Mouse (Mus musculus): ENCODE results near the gene Ece2. TPM values are rescaled to one million over a fixed set of nuclear protein-coding genes. Genes with fewer than 3 reads are reported as not detected.

Gene Ece2
- polyA plus RNA-seq, 1 experiment, result 25.4 TPM

- Histone ChIP-seq H3K27ac (ENCODE audit: insufficient read depth, low read length) (no peak overlapping the region), H3K4me3 (ENCODE audit: insufficient read depth, low read length) (no peak overlapping the region), H3K4me1 (ENCODE audit: control insufficient read depth, insufficient read depth, low read length) (peaks cover 6% of the 10 kb centered on the region; the same call in 1 of the 2 replicates)
- no peak for TF ChIP-seq CTCF (IDR thresholded peaks at IDR 0.05; ENCODE audit: extremely low read depth, insufficient read depth, low read length)
- TF ChIP-seq POLR2A (IDR thresholded peaks at IDR 0.05; ENCODE audit: extremely low read depth, insufficient read depth, low read length), result no peak
These were observed 47.8 kb downstream of the Ece2 start for GRCm38 (mm10) chr16:20677380-20677779.

DNA sequence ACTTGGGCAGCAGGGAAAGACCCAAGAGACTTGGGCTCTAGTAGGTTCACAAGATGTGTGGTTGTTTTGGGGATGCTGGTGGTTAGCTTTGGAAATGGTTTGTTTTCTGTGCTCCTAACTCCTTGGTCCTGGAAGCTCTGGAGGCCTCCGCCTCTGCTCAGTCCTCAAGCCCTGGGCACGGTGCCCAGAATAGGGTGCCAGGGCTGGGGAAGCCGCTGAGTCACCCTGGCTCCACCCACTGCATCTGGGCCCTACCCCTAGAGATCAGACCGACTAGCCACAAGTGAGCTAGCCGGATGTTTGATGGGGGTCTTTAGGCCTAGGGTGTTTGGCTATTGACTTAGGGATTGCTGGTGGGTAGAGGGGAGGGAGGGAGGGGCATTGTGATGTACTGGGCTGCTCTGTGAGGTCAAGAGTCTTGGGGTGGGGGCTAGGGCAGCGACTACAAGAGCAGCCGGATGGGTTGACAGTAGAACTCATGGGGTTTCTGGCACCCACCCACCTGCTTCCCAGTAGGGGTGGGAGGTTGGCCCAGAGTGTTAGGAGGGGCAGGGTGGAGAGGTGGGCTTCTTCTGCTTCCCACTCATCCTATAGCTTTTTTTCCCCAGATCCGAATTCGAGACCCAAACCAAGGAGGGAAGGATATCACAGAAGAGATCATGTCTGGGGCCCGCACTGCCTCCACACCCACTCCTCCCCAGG lies 48.5 kb downstream of the Ece2 start:
- H3K4me1 ChIP-seq (ENCODE audit: control insufficient read depth, insufficient read depth, low read length), result peaks cover 6% of the 10 kb centered on the region; the same call in 1 of the 2 replicates
- TF ChIP-seq CTCF (IDR thresholded peaks at IDR 0.05; ENCODE audit: extremely low read depth, insufficient read depth, low read length), result no peak
- TF ChIP-seq POLR2A (IDR thresholded peaks at IDR 0.05; ENCODE audit: extremely low read depth, insufficient read depth, low read length), result no peak
- H3K27ac ChIP-seq (ENCODE audit: insufficient read depth, low read length), result no peak overlapping the region
- no peak overlapping the region for H3K4me3 ChIP-seq (ENCODE audit: insufficient read depth, low read length)

DNA sequence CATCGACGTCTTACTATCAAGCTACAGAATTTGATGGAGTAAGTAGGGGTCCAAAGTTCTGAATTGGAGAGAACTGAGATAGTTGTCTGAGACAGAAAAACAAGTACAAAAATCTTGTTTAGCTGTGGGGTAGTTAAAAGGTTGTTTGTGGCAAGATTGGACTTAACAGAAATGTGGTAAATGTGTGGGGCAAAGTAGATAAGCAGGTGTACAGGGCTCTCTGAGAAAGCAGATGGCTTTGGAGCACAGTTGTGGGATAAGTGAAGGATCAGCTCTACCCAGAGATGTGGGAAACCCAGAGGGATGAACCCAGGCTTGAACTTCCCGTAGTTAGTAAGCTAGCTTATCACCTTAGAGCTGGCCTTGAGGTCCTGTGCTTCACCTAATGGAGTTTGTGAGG lies 61.1 kb downstream of the Ece2 start:
- no peak for TF ChIP-seq POLR2A (IDR thresholded peaks at IDR 0.05; ENCODE audit: extremely low read depth, insufficient read depth, low read length)
- no peak for TF ChIP-seq CTCF (IDR thresholded peaks at IDR 0.05; ENCODE audit: extremely low read depth, insufficient read depth, low read length)
- no peak overlapping the region for H3K4me3 ChIP-seq (ENCODE audit: insufficient read depth, low read length)
- H3K27ac ChIP-seq (ENCODE audit: insufficient read depth, low read length), result no peak overlapping the region
- H3K4me1 ChIP-seq (ENCODE audit: control insufficient read depth, insufficient read depth, low read length), result no peaks in the 10 kb centered on the region

DNA sequence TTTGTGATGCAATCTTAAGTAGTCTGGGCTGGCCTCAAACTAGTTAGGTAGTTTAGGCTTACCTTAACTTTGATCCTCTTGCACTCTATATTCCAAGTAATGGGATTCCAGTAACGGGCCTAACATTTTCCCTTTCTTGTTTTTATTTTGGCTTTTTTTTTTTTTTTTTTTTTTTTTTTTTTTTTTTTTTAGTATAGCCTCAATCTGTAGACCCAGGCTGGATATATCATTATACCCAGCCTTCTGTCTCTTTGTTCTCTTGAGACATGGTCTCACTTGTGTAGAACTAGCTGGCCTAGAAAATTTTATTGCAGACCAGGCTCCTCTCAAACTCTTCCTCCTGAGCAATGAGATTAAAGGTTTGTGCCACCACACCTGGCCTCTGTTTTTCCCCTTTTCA lies 62.0 kb downstream of the Ece2 start:
- Histone ChIP-seq H3K27ac (ENCODE audit: insufficient read depth, low read length) (no peak overlapping the region), H3K4me1 (ENCODE audit: control insufficient read depth, insufficient read depth, low read length) (no peaks in the 10 kb centered on the region), H3K4me3 (ENCODE audit: insufficient read depth, low read length) (no peak overlapping the region)
- TF ChIP-seq CTCF (IDR thresholded peaks at IDR 0.05; ENCODE audit: extremely low read depth, insufficient read depth, low read length), result no peak
- TF ChIP-seq POLR2A (IDR thresholded peaks at IDR 0.05; ENCODE audit: extremely low read depth, insufficient read depth, low read length), result no peak

DNA sequence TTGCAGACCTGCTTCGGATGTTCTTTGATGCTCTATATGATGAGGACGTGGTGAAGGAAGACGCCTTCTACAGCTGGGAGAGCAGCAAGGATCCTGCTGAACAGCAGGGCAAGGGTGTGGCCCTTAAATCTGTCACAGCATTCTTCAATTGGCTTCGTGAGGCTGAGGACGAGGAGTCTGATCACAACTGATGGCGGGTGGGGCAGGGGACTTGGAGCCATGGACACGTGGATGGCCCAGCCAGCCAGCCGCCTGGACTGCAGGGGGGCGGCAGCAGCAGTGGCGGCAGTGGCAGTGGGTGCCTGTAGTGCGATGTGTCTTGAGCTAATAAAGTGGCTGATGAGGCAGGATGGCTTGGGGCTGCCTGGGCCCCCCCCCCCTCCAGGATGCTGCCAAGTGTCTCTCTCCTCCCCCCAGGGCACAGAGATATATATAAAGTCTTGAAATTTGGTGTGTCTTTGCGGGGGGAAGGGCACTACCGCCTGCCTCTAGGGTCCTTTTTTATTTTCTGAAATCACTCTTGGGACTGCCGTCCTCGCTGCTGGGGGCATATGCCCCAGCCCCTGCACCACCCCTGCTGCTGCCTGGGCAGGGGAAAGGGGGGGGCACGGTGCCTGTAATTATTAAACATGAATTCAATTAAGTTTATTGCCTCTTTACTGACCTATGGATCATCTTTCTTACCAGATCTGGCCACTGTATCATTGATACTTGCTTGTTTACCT lies 62.8 kb downstream of the Ece2 start:
- TF ChIP-seq CTCF (IDR thresholded peaks at IDR 0.05; ENCODE audit: extremely low read depth, insufficient read depth, low read length), result no peak
- TF ChIP-seq POLR2A (IDR thresholded peaks at IDR 0.05; ENCODE audit: extremely low read depth, insufficient read depth, low read length), result no peak
- Histone ChIP-seq H3K4me3 (ENCODE audit: insufficient read depth, low read length) (peak overlapping the region; percentile 82; the same call in 1 of the 2 replicates), H3K4me1 (ENCODE audit: control insufficient read depth, insufficient read depth, low read length) (no peaks in the 10 kb centered on the region), H3K27ac (ENCODE audit: insufficient read depth, low read length) (peak overlapping the region; percentile 1; the same call in 1 of the 2 replicates)

- peak; percentile 93 for TF ChIP-seq POLR2A (IDR thresholded peaks at IDR 0.05; ENCODE audit: extremely low read depth, insufficient read depth, low read length)
- TF ChIP-seq CTCF (IDR thresholded peaks at IDR 0.05; ENCODE audit: extremely low read depth, insufficient read depth, low read length), result no peak
- Histone ChIP-seq H3K27ac (ENCODE audit: insufficient read depth, low read length) (peak within 1 kb of the TSS; percentile 98), H3K4me1 (ENCODE audit: control insufficient read depth, insufficient read depth, low read length) (no peaks in the 10 kb centered on the region), H3K4me3 (ENCODE audit: insufficient read depth, low read length) (peak within 1 kb of the TSS; percentile 82)
These were observed 63.6 kb downstream of the Ece2 start, which contains the start of gene Fam131a for GRCm38 (mm10) chr16:20693111-20693701. Gene Fam131a, plus strand, starts transcription at chr16:20693241.

DNA sequence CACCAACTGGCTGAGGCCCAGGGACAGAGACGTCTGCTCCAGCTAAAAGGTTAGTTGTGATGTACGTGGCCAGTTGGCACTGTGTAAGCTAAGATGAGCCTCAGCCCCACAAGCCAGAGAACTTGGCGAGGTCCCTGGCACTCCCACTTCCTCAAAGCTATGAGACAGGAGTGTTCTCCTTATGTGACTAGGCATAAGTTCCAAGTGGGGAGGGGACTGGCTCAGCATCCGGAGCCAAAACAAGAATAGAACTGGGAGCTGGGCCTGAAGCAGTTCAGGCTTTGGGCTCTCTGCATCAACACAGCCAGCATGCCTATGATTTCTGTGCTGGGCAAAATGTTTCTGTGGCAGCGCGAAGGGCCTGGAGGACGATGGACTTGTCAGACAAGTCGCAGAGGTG lies 65.2 kb downstream of the Ece2 start:
- TF ChIP-seq POLR2A (IDR thresholded peaks at IDR 0.05; ENCODE audit: extremely low read depth, insufficient read depth, low read length) (peak; percentile 70; the same call in 1 of the 2 replicates), CTCF (IDR thresholded peaks at IDR 0.05; ENCODE audit: extremely low read depth, insufficient read depth, low read length) (no peak)
- H3K4me1 ChIP-seq (ENCODE audit: control insufficient read depth, insufficient read depth, low read length), result 0 out of 2 replicates have a peak, but pooled peaks cover 2% of the 10 kb centered on the region
- H3K27ac ChIP-seq (ENCODE audit: insufficient read depth, low read length), result peak overlapping the region; percentile 92
- H3K4me3 ChIP-seq (ENCODE audit: insufficient read depth, low read length), result peak overlapping the region; percentile 75

- Histone ChIP-seq H3K4me3 (ENCODE audit: insufficient read depth, low read length) (peak overlapping the region; percentile 75), H3K4me1 (ENCODE audit: control insufficient read depth, insufficient read depth, low read length) (0 out of 2 replicates have a peak, but pooled peaks cover 2% of the 10 kb centered on the region), H3K27ac (ENCODE audit: insufficient read depth, low read length) (peak overlapping the region; percentile 92)
- TF ChIP-seq CTCF (IDR thresholded peaks at IDR 0.05; ENCODE audit: extremely low read depth, insufficient read depth, low read length) (no peak), POLR2A (IDR thresholded peaks at IDR 0.05; ENCODE audit: extremely low read depth, insufficient read depth, low read length) (0 out of 2 replicates have a peak, but pooled peaks have one; percentile 19)
These were observed 66.1 kb downstream of the Ece2 start for GRCm38 (mm10) chr16:20695622-20696323.

Other genes starting within 250 kb of the Ece2 start
- gene Abcc5, start 203.4 kb upstream of the Ece2 start, polyA plus RNA-seq (2012; rRNA removed), result 296 and 313 TPM in 2 replicates
- 49.1 and 50.4 TPM in 2 replicates for gene Eif2b5, start 131.0 kb upstream of the Ece2 start, polyA plus RNA-seq (2012; rRNA removed)
- gene Dvl3, start 112.8 kb upstream of the Ece2 start, polyA plus RNA-seq (2012; rRNA removed), result 41.7 and 42.5 TPM in 2 replicates
- 1,329 and 1,383 TPM in 2 replicates for gene Ap2m1, start 94.3 kb upstream of the Ece2 start, polyA plus RNA-seq (2012; rRNA removed)
- gene Abcf3, start 81.3 kb upstream of the Ece2 start, polyA plus RNA-seq (2012; rRNA removed), result 78.5 and 83.5 TPM in 2 replicates
- 102 and 119 TPM in 2 replicates for gene Vwa5b2, start 40.4 kb upstream of the Ece2 start, polyA plus RNA-seq (2012; rRNA removed)
- gene Eef1akmt4, start 18.2 kb upstream of the Ece2 start, polyA plus RNA-seq (2012; rRNA removed), result 2.5 and 3.1 TPM in 2 replicates
- not detected in 2 replicates for gene Gm49333, start 18.2 kb upstream of the Ece2 start, polyA plus RNA-seq (2012; rRNA removed)
- gene Alg3, start 18.1 kb upstream of the Ece2 start, polyA plus RNA-seq (2012; rRNA removed), result 16.4 and 18.3 TPM in 2 replicates
- gene Camk2n2, start 8.5 kb upstream of the Ece2 start, polyA plus RNA-seq (2012; rRNA removed), result 188 and 191 TPM in 2 replicates
- 173 TPM in 2 replicates for gene Psmd2, start 21.8 kb downstream of the Ece2 start, polyA plus RNA-seq (2012; rRNA removed)
- 157 and 158 TPM in 2 replicates for gene Eif4g1, start 38.5 kb downstream of the Ece2 start, polyA plus RNA-seq (2012; rRNA removed)
- gene Fam131a, start 63.4 kb downstream of the Ece2 start, polyA plus RNA-seq (2012; rRNA removed), result 316 and 358 TPM in 2 replicates
- gene Polr2h, start 87.8 kb downstream of the Ece2 start, polyA plus RNA-seq (2012; rRNA removed), result 52.5 and 53.1 TPM in 2 replicates
- 122 and 132 TPM in 2 replicates for gene Clcn2, start 87.9 kb downstream of the Ece2 start, polyA plus RNA-seq (2012; rRNA removed)
- gene Chrd, start 103.3 kb downstream of the Ece2 start, polyA plus RNA-seq (2012; rRNA removed), result 71.8 and 94.6 TPM in 2 replicates
- 20.6 and 27.1 TPM in 2 replicates for gene Thpo, start 104.7 kb downstream of the Ece2 start, polyA plus RNA-seq (2012; rRNA removed)

Data from cortical plate, adult 2 months (tissue).